Mouse (Mus musculus) lung, postnatal 10 days (tissue): ENCODE results near the gene Sdc4.

Experiments
- DNase-seq: peaks from one replicate; pipeline ENCODE4 v3.0.0; 2021

The Sdc4 gene

DNA sequence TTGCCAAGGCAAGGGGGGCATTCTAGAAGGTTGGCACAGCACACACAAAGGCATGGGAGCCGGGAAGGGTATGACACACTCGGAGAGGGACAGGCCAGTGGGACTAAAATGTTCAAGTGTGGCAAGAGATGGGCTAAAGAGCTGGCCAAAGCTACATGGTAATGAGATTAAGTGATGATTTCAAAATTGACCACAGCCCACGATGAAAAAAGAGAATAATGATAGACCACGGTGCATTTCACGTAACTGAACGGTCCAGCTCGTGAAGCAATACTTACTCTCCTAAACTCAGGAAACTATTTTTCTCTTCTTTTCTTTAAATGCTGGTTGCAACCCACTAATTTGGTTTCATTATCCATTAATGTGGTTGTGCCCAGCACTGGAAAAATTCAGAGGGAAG is 47.6 kb downstream of the Sdc4 start:
- DNase-seq: no peak

- no peak for DNase-seq
These were observed 50.6 kb downstream of the Sdc4 start for GRCm38 (mm10) chr2:164393126-164393525.

- DNase-seq: peak; percentile 91
These were observed 54.2 kb downstream of the Sdc4 start for GRCm38 (mm10) chr2:164389499-164389898.

GRCm38 (mm10) chr2:164389020-164389419 is 54.7 kb downstream of the Sdc4 start, which contains the start of gene Slpi:
TSS of gene Slpi (minus strand) at chr2:164389095.
- DNase-seq: peak; percentile 48

DNA sequence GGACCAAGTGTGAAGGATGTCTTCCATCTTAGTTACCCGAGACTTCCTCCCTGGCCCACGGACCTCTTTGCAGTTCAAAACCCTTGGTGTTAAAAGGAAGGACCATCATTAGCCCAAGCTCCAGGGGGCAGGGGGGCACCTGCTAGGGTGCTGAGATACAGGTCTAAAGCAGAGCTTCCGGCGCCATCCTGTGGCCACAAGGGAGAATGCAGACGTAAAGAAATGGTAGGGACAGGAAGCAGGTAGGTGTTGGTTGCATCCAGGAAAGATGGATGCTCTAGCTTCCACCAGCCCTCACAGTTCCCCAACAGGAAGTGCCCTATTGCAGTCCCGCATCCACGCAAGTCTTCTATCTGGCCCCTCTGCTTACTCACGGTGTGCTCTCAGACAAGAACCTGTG is 56.7 kb downstream of the Sdc4 start:
- DNase-seq: peak; percentile 61

- peak; percentile 25 for DNase-seq
These were observed 57.5 kb downstream of the Sdc4 start for GRCm38 (mm10) chr2:164385927-164386763.

DNA sequence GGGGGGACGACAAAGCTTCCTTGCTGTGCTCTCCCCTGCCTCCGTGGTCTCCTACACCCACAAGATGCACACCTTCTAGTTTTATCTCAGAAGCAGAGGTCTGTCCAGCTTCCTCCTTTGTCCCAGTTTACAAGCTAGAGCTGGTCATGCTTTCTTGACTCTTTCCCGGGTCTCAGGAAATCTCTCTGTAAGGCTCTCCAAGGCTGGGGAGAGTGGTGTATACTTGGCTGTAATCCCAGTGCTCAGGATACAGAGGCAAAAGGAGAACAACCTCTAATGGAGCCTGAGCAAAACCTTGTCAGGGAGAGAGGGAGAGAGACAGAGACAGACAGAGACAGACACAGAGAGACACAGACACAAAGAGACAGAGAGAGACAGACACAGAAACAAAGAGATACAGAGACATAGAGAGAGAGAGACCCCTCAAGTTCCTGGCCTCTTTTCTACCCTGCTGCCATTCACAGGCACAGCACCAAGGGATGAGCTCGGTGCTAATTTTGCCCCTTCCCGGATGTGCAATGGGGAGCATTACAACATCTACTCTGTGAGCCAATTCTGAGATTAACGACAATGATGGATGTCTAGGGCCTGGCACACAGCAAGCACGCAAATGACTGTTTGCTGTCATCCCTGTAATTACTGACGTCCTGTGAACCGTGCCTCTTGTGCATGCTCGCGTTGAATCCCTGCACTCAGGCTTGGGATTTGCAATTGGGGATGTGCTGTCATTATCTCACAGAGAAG is 59.9 kb downstream of the Sdc4 start:
- DNase-seq: no peak

DNA sequence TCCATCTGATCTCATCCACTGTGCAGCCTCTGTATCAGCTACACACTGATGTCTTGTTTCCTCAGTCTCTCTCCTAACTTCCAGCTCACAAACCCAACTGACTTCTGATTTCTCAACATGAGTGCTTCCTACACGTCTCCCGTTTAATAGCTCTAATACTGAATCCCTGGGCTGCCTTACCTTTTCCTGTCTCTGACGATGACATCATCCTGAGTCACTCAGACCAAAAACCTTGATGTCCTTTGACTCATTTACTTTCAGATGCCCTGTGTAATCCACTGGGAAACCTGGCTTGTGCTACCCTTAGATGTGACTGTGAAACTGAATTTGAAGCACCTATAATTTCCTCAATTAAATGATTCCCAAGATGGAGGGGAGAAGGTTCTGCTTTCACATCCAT is 60.7 kb downstream of the Sdc4 start:
- DNase-seq: no peak

GRCm38 (mm10) chr2:164381726-164382125 is 62.0 kb downstream of the Sdc4 start:
- no peak for DNase-seq

- no peak for DNase-seq
These were observed 65.9 kb downstream of the Sdc4 start for GRCm38 (mm10) chr2:164377478-164378426.
